Mouse (Mus musculus): ENCODE measurements around the gene Tbc1d17.

- TF ChIP-seq CTCF (IDR thresholded peaks at IDR 0.05; ENCODE audit: borderline replicate concordance, insufficient read depth, low read length) (no peak), POLR2A (IDR thresholded peaks at IDR 0.05; ENCODE audit: low read depth, low read length) (no peak)
These were observed 46.3 kb upstream of the Tbc1d17 start for GRCm38 (mm10) chr7:44895206-44895592.

All from embryonic fibroblast, embryonic 13.5 days (primary cell).